Mouse (Mus musculus): Measurements from ENCODE around the gene Ebf3. TPM values are rescaled to one million over a fixed set of nuclear protein-coding genes. Genes with fewer than 3 reads are reported as not detected.

Gene Ebf3
- polyA plus RNA-seq, 1 experiment from 2014 or later: 0.73 TPM

GRCm38 (mm10) chr7:137199533-137199932, 114.7 kb downstream of the Ebf3 start:
- H3K4me1 ChIP-seq (replicated peaks; ENCODE audit: control insufficient read depth, insufficient read depth, low read length): peaks cover 10% of the 10 kb centered on the region
- no peaks in the 10 kb centered on the region for H3K36me3 ChIP-seq (ENCODE audit: control insufficient read depth, insufficient read depth)
- H3K4me3 ChIP-seq (replicated peaks; ENCODE audit: low read length): no peak overlapping the region
- H3K9ac ChIP-seq (replicated peaks; ENCODE audit: low read depth, low read length): no peak overlapping the region
- H3K9me3 ChIP-seq (ENCODE audit: control insufficient read depth, low read length): no peaks in the 10 kb centered on the region
- WGBS: 75% methylated on average over 4 of the region's 4 CpGs
- peaks cover 45% of the 10 kb centered on the region for H3K27me3 ChIP-seq (replicated peaks; ENCODE audit: control insufficient read depth, insufficient read depth, low read length)
- no peak overlapping the region for H3K4me2 ChIP-seq (ENCODE audit: low read length)
- no peak overlapping the region for H3K27ac ChIP-seq (ENCODE audit: low read length)
- no peak for ATAC-seq

- no peak overlapping the region for H3K4me2 ChIP-seq (ENCODE audit: low read length)
- no peak for ATAC-seq
- H3K4me1 ChIP-seq (replicated peaks; ENCODE audit: control insufficient read depth, insufficient read depth, low read length): peaks cover 10% of the 10 kb centered on the region
- peaks cover 48% of the 10 kb centered on the region for H3K27me3 ChIP-seq (replicated peaks; ENCODE audit: control insufficient read depth, insufficient read depth, low read length)
- no peak overlapping the region for H3K9ac ChIP-seq (replicated peaks; ENCODE audit: low read depth, low read length)
- H3K4me3 ChIP-seq (replicated peaks; ENCODE audit: low read length): no peak overlapping the region
- H3K36me3 ChIP-seq (ENCODE audit: control insufficient read depth, insufficient read depth): no peaks in the 10 kb centered on the region
- no peaks in the 10 kb centered on the region for H3K9me3 ChIP-seq (ENCODE audit: control insufficient read depth, low read length)
- 92% methylated on average over 15 of the region's 15 CpGs for WGBS
- H3K27ac ChIP-seq (ENCODE audit: low read length): no peak overlapping the region
Measured at GRCm38 (mm10) chr7:137198921-137199320, 115.3 kb downstream of the Ebf3 start.

- ATAC-seq: no peak
- no peak overlapping the region for H3K9ac ChIP-seq (replicated peaks; ENCODE audit: low read depth, low read length)
- H3K4me3 ChIP-seq (replicated peaks; ENCODE audit: low read length): no peak overlapping the region
- H3K4me2 ChIP-seq (ENCODE audit: low read length): no peak overlapping the region
- H3K9me3 ChIP-seq (ENCODE audit: control insufficient read depth, low read length): no peaks in the 10 kb centered on the region
- H3K27ac ChIP-seq (ENCODE audit: low read length): no peak overlapping the region
- H3K36me3 ChIP-seq (ENCODE audit: control insufficient read depth, insufficient read depth): no peaks in the 10 kb centered on the region
- WGBS: 72% methylated on average over 23 of the region's 23 CpGs
- peaks cover 57% of the 10 kb centered on the region for H3K27me3 ChIP-seq (replicated peaks; ENCODE audit: control insufficient read depth, insufficient read depth, low read length)
- H3K4me1 ChIP-seq (replicated peaks; ENCODE audit: control insufficient read depth, insufficient read depth, low read length): peaks cover 13% of the 10 kb centered on the region
Measured at GRCm38 (mm10) chr7:137197118-137198030, 116.9 kb downstream of the Ebf3 start.

DNA sequence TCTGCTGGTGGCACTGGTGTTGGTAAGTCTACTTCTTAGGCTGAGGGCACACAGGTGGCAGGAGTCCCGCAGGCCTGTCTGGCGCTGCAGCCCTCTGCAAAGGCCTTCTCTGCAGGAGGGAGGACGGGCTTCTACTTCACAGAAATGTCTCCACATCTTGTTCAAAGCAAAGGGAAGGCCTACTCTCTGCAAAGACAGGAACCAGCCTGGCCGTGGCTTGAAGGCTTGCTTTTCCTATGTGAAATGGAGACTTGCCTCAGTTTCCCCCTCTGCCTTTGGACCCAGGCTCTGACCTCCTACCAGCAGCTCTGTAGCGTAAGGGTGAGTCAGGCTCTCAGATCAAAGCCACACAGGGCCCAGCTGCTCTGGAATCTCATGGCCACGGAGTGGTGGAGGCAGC, 117.7 kb downstream of the Ebf3 start:
- H3K4me2 ChIP-seq (ENCODE audit: low read length): no peak overlapping the region
- no peak overlapping the region for H3K9ac ChIP-seq (replicated peaks; ENCODE audit: low read depth, low read length)
- no peak overlapping the region for H3K27ac ChIP-seq (ENCODE audit: low read length)
- no peaks in the 10 kb centered on the region for H3K36me3 ChIP-seq (ENCODE audit: control insufficient read depth, insufficient read depth)
- 86% methylated on average over 6 of the region's 6 CpGs for WGBS
- no peak for ATAC-seq
- no peak overlapping the region for H3K4me3 ChIP-seq (replicated peaks; ENCODE audit: low read length)
- no peaks in the 10 kb centered on the region for H3K9me3 ChIP-seq (ENCODE audit: control insufficient read depth, low read length)
- H3K27me3 ChIP-seq (replicated peaks; ENCODE audit: control insufficient read depth, insufficient read depth, low read length): peaks cover 59% of the 10 kb centered on the region
- H3K4me1 ChIP-seq (replicated peaks; ENCODE audit: control insufficient read depth, insufficient read depth, low read length): peaks cover 13% of the 10 kb centered on the region

DNA sequence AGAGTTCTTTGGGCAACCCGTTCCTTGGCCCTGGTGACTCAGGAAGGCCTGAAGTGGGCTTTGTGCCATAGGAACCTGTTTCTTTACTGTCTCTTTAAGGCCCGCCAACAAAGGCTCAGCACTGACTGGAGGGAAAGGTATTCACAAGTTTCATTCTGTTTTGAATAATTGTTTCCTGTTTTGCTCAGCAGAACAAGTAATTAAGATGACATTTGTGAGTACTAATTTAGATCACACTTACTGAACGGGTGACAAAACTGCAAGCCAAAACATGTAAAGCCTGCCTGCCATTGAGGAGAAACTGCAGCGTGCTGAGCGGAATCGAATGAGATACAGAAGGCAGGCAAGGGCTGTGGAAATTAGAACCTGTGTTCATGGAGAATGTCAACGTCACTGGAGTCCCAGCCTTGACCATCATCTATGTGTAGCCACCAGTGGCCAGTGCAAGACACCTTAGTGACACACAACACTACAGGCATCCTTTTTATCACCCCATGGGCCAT, 121.4 kb downstream of the Ebf3 start:
- H3K36me3 ChIP-seq (ENCODE audit: control insufficient read depth, insufficient read depth): no peaks in the 10 kb centered on the region
- no peak overlapping the region for H3K4me2 ChIP-seq (ENCODE audit: low read length)
- H3K4me3 ChIP-seq (replicated peaks; ENCODE audit: low read length): no peak overlapping the region
- H3K9me3 ChIP-seq (ENCODE audit: control insufficient read depth, low read length): no peaks in the 10 kb centered on the region
- WGBS: 20% methylated on average over 7 of the region's 7 CpGs
- H3K4me1 ChIP-seq (replicated peaks; ENCODE audit: control insufficient read depth, insufficient read depth, low read length): peaks cover 13% of the 10 kb centered on the region
- H3K9ac ChIP-seq (replicated peaks; ENCODE audit: low read depth, low read length): no peak overlapping the region
- H3K27me3 ChIP-seq (replicated peaks; ENCODE audit: control insufficient read depth, insufficient read depth, low read length): peaks cover 52% of the 10 kb centered on the region
- H3K27ac ChIP-seq (ENCODE audit: low read length): no peak overlapping the region
- peak; percentile 65 for ATAC-seq

GRCm38 (mm10) chr7:137191889-137192288, 122.4 kb downstream of the Ebf3 start:
- H3K36me3 ChIP-seq (ENCODE audit: control insufficient read depth, insufficient read depth): no peaks in the 10 kb centered on the region
- 13% methylated on average over 12 of the region's 12 CpGs for WGBS
- H3K9me3 ChIP-seq (ENCODE audit: control insufficient read depth, low read length): no peaks in the 10 kb centered on the region
- H3K4me3 ChIP-seq (replicated peaks; ENCODE audit: low read length): no peak overlapping the region
- H3K4me2 ChIP-seq (ENCODE audit: low read length): no peak overlapping the region
- H3K9ac ChIP-seq (replicated peaks; ENCODE audit: low read depth, low read length): no peak overlapping the region
- ATAC-seq: no peak
- H3K27ac ChIP-seq (ENCODE audit: low read length): no peak overlapping the region
- peaks cover 13% of the 10 kb centered on the region for H3K4me1 ChIP-seq (replicated peaks; ENCODE audit: control insufficient read depth, insufficient read depth, low read length)
- H3K27me3 ChIP-seq (replicated peaks; ENCODE audit: control insufficient read depth, insufficient read depth, low read length): peaks cover 57% of the 10 kb centered on the region

DNA sequence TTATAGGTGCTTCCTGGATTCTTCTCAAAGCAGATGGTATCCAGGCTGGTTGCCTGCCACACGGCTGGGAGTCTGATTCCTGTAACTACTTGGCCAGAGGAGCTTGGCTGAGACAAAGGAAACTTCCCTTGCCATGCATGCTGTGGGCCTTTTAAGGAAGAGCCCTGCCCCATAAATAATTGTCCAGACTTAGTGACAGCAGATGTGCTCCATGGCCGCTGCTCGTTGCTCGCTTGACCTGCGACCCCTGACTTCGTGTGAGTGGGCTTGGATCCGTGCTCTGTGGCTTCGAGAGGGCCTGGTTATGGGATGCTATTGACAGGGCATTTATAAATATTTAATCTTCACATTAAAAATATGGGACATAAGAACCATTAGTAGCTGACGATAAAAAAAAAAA, 142.0 kb downstream of the Ebf3 start:
- Histone ChIP-seq H3K36me3 (ENCODE audit: control insufficient read depth, insufficient read depth) (no peaks in the 10 kb centered on the region), H3K4me1 (replicated peaks; ENCODE audit: control insufficient read depth, insufficient read depth, low read length) (no peaks in the 10 kb centered on the region)

GRCm38 (mm10) chr7:137159086-137159485, 155.2 kb downstream of the Ebf3 start:
- Histone ChIP-seq H3K36me3 (ENCODE audit: control insufficient read depth, insufficient read depth) (no peaks in the 10 kb centered on the region), H3K4me3 (replicated peaks; ENCODE audit: low read length) (no peak overlapping the region), H3K4me1 (replicated peaks; ENCODE audit: control insufficient read depth, insufficient read depth, low read length) (no peaks in the 10 kb centered on the region), H3K27me3 (replicated peaks; ENCODE audit: control insufficient read depth, insufficient read depth, low read length) (0 out of 2 replicates have a peak, but pooled peaks cover 2% of the 10 kb centered on the region), H3K27ac (ENCODE audit: low read length) (no peak overlapping the region), H3K4me2 (ENCODE audit: low read length) (no peak overlapping the region), H3K9me3 (ENCODE audit: control insufficient read depth, low read length) (0 out of 2 replicates have a peak, but pooled peaks cover 2% of the 10 kb centered on the region), H3K9ac (replicated peaks; ENCODE audit: low read depth, low read length) (no peak overlapping the region)
- ATAC-seq: no peak

More for the DNA sequence above, 142.0 kb downstream of the Ebf3 start:
- no peak overlapping the region for H3K27ac ChIP-seq (ENCODE audit: low read length)
- 72% methylated on average over 9 of the region's 9 CpGs for WGBS
- H3K4me2 ChIP-seq (ENCODE audit: low read length): no peak overlapping the region
- H3K27me3 ChIP-seq (replicated peaks; ENCODE audit: control insufficient read depth, insufficient read depth, low read length): 0 out of 2 replicates have a peak, but pooled peaks cover 2% of the 10 kb centered on the region
- no peaks in the 10 kb centered on the region for H3K9me3 ChIP-seq (ENCODE audit: control insufficient read depth, low read length)
- H3K9ac ChIP-seq (replicated peaks; ENCODE audit: low read depth, low read length): no peak overlapping the region
- no peak for ATAC-seq
- no peak overlapping the region for H3K4me3 ChIP-seq (replicated peaks; ENCODE audit: low read length)

- 0 out of 2 replicates have a peak, but pooled peaks cover 2% of the 10 kb centered on the region for H3K27me3 ChIP-seq (replicated peaks; ENCODE audit: control insufficient read depth, insufficient read depth, low read length)
- no peak overlapping the region for H3K4me2 ChIP-seq (ENCODE audit: low read length)
- no peak overlapping the region for H3K4me3 ChIP-seq (replicated peaks; ENCODE audit: low read length)
- H3K27ac ChIP-seq (ENCODE audit: low read length): no peak overlapping the region
- ATAC-seq: no peak
- no peak overlapping the region for H3K9ac ChIP-seq (replicated peaks; ENCODE audit: low read depth, low read length)
- no peaks in the 10 kb centered on the region for H3K4me1 ChIP-seq (replicated peaks; ENCODE audit: control insufficient read depth, insufficient read depth, low read length)
- H3K36me3 ChIP-seq (ENCODE audit: control insufficient read depth, insufficient read depth): no peaks in the 10 kb centered on the region
- 0 out of 2 replicates have a peak, but pooled peaks cover 2% of the 10 kb centered on the region for H3K9me3 ChIP-seq (ENCODE audit: control insufficient read depth, low read length)
- WGBS: 81% methylated on average over 2 of the region's 2 CpGs
Measured at GRCm38 (mm10) chr7:137154623-137155022, 159.6 kb downstream of the Ebf3 start.
